Mouse (Mus musculus): ENCODE data around the gene Gm17509. TPM values are rescaled to one million over a fixed set of nuclear protein-coding genes. Genes with fewer than 3 reads are reported as not detected.

Gene Gm17509
- polyA plus RNA-seq, 1 experiment from 2014 or later = not detected

DNA sequence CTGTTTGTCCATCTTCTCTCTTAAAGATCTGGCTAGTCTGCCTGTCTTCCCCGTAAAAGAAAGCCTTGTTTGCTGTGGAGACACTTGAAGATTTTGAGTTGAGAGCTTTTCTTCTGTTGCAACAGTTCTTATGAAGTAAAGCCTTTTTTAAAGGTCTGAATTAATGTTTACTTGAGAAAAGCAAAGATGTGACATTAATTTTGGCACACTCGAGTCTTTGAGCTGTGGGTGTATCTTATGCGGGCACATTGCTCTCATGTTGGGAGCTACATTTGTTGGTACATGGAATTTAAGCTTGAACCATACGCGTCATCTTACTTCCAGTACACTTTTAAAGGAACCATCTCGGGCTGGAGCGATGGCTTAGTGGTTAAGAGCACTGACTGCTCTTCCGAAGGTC is 12.9 kb upstream of the Gm17509 start:
- H3K9ac ChIP-seq (ENCODE audit: low read length) = no peak overlapping the region
- no peak overlapping the region for H3K4me2 ChIP-seq (ENCODE audit: low read depth, low read length)
- 0 out of 2 replicates have a peak overlapping the region, but pooled peaks have one; percentile 36 for H3K27ac ChIP-seq (ENCODE audit: low read length)
- H3K27me3 ChIP-seq (ENCODE audit: control insufficient read depth, insufficient read depth, low read depth, low read length) = no peaks in the 10 kb centered on the region
- no peaks in the 10 kb centered on the region; the same call in 1 of the 2 replicates for H3K4me1 ChIP-seq (replicated peaks; ENCODE audit: control insufficient read depth, insufficient read depth, low read length)
- H3K9me3 ChIP-seq (ENCODE audit: control insufficient read depth, low read length) = no peaks in the 10 kb centered on the region
- ATAC-seq (ENCODE audit: low read depth) = peak; percentile 51
- no peaks in the 10 kb centered on the region for H3K36me3 ChIP-seq (ENCODE audit: control insufficient read depth, insufficient read depth, low read length)
- no peak overlapping the region for H3K4me3 ChIP-seq (ENCODE audit: low read length)
- 67% methylated on average over 8 of the region's 8 CpGs for WGBS

DNA sequence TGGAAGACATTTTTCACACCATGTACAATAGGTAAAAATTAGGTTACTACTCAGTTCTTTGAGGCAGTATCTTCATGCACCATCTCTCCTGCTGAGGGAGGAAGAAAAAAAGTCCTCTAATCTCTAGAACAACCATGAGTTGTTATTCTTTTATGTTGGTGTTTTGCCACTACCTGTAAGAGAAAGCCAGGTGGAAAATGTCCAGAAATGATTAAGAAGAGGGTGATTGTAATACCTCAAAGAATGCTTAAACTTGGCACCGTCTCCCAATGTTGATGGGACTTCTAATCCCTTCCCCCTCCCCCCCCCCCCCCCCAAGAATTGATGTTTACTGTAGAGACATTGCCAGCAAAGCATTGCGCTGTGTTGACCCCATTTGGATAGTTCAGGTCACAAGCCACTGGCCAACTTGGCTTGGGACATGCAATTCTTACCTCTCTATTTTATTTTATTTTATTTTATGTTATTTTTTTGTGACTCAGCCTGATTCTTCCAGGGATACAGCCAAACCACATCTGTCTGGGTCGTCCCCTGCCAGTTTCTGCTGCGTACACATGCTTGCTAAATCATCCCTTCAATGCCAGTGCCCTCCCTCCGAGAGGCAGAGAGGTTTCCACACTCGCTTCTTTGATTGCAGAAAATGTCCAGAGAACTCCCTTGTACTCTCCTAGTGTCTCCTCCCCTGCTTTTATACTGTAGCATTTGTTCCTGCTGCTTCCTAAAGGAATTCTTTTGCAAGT is 9.7 kb upstream of the Gm17509 start:
- no peak overlapping the region for H3K4me3 ChIP-seq (ENCODE audit: low read length)
- H3K4me1 ChIP-seq (replicated peaks; ENCODE audit: control insufficient read depth, insufficient read depth, low read length) = no peaks in the 10 kb centered on the region
- H3K4me2 ChIP-seq (ENCODE audit: low read depth, low read length) = no peak overlapping the region
- no peaks in the 10 kb centered on the region for H3K27me3 ChIP-seq (ENCODE audit: control insufficient read depth, insufficient read depth, low read depth, low read length)
- no peak for ATAC-seq (ENCODE audit: low read depth)
- no peak overlapping the region for H3K9ac ChIP-seq (ENCODE audit: low read length)
- 66% methylated on average over 6 of the region's 6 CpGs for whole genome bisulfite sequencing
- H3K27ac ChIP-seq (ENCODE audit: low read length) = no peak overlapping the region
- no peaks in the 10 kb centered on the region for H3K36me3 ChIP-seq (ENCODE audit: control insufficient read depth, insufficient read depth, low read length)
- H3K9me3 ChIP-seq (ENCODE audit: control insufficient read depth, low read length) = no peaks in the 10 kb centered on the region

- Histone ChIP-seq H3K36me3 (ENCODE audit: control insufficient read depth, insufficient read depth, low read length) (no peaks in the 10 kb centered on the region), H3K27me3 (ENCODE audit: control insufficient read depth, insufficient read depth, low read depth, low read length) (peaks cover 14% of the 10 kb centered on the region), H3K9me3 (ENCODE audit: control insufficient read depth, low read length) (no peaks in the 10 kb centered on the region), H3K4me1 (replicated peaks; ENCODE audit: control insufficient read depth, insufficient read depth, low read length) (peaks cover 4% of the 10 kb centered on the region; the same call in 1 of the 2 replicates), H3K4me2 (ENCODE audit: low read depth, low read length) (no peak overlapping the region), H3K9ac (ENCODE audit: low read length) (no peak overlapping the region), H3K27ac (ENCODE audit: low read length) (no peak overlapping the region), H3K4me3 (ENCODE audit: low read length) (no peak overlapping the region)
- 61% methylated on average over 6 of the region's 6 CpGs for WGBS
- no peak for ATAC-seq (ENCODE audit: low read depth)
These were observed 4.7 kb upstream of the Gm17509 start for GRCm38 (mm10) chr13:117225561-117225960.

GRCm38 (mm10) chr13:117224901-117225300 is 4.0 kb upstream of the Gm17509 start:
- Histone ChIP-seq H3K36me3 (ENCODE audit: control insufficient read depth, insufficient read depth, low read length) (no peaks in the 10 kb centered on the region), H3K4me3 (ENCODE audit: low read length) (no peak overlapping the region), H3K27me3 (ENCODE audit: control insufficient read depth, insufficient read depth, low read depth, low read length) (peaks cover 20% of the 10 kb centered on the region), H3K4me2 (ENCODE audit: low read depth, low read length) (no peak overlapping the region), H3K9me3 (ENCODE audit: control insufficient read depth, low read length) (no peaks in the 10 kb centered on the region), H3K27ac (ENCODE audit: low read length) (no peak overlapping the region), H3K9ac (ENCODE audit: low read length) (no peak overlapping the region), H3K4me1 (replicated peaks; ENCODE audit: control insufficient read depth, insufficient read depth, low read length) (peaks cover 7% of the 10 kb centered on the region; the same call in 1 of the 2 replicates)
- WGBS = 47% methylated on average over 2 of the region's 2 CpGs
- ATAC-seq (ENCODE audit: low read depth) = no peak

GRCm38 (mm10) chr13:117223125-117223524 is 2.2 kb upstream of the Gm17509 start:
- WGBS = 43% methylated on average over 5 of the region's 5 CpGs
- no peak overlapping the region for H3K4me3 ChIP-seq (ENCODE audit: low read length)
- peaks cover 20% of the 10 kb centered on the region for H3K27me3 ChIP-seq (ENCODE audit: control insufficient read depth, insufficient read depth, low read depth, low read length)
- peaks cover 7% of the 10 kb centered on the region; the same call in 1 of the 2 replicates for H3K4me1 ChIP-seq (replicated peaks; ENCODE audit: control insufficient read depth, insufficient read depth, low read length)
- H3K27ac ChIP-seq (ENCODE audit: low read length) = no peak overlapping the region
- no peaks in the 10 kb centered on the region for H3K36me3 ChIP-seq (ENCODE audit: control insufficient read depth, insufficient read depth, low read length)
- H3K9me3 ChIP-seq (ENCODE audit: control insufficient read depth, low read length) = no peaks in the 10 kb centered on the region
- H3K9ac ChIP-seq (ENCODE audit: low read length) = no peak overlapping the region
- ATAC-seq (ENCODE audit: low read depth) = no peak
- no peak overlapping the region for H3K4me2 ChIP-seq (ENCODE audit: low read depth, low read length)

- Histone ChIP-seq H3K36me3 (ENCODE audit: control insufficient read depth, insufficient read depth, low read length) (no peaks in the 10 kb centered on the region), H3K4me2 (ENCODE audit: low read depth, low read length) (peak overlapping the region; percentile 99), H3K27me3 (ENCODE audit: control insufficient read depth, insufficient read depth, low read depth, low read length) (peaks cover 20% of the 10 kb centered on the region), H3K9me3 (ENCODE audit: control insufficient read depth, low read length) (no peaks in the 10 kb centered on the region), H3K9ac (ENCODE audit: low read length) (peak overlapping the region; percentile 66), H3K4me1 (replicated peaks; ENCODE audit: control insufficient read depth, insufficient read depth, low read length) (peaks cover 11% of the 10 kb centered on the region), H3K27ac (ENCODE audit: low read length) (no peak overlapping the region), H3K4me3 (ENCODE audit: low read length) (peak overlapping the region; percentile 68)
- WGBS = 10% methylated on average over 16 of the region's 16 CpGs
- no peak; the same call in 1 of the 2 replicates for ATAC-seq (ENCODE audit: low read depth)
These were observed 889 bp downstream of the Gm17509 start for GRCm38 (mm10) chr13:117219871-117220500.

- Histone ChIP-seq H3K4me3 (ENCODE audit: low read length) (no peak overlapping the region), H3K4me2 (ENCODE audit: low read depth, low read length) (no peak overlapping the region), H3K27ac (ENCODE audit: low read length) (no peak overlapping the region), H3K9me3 (ENCODE audit: control insufficient read depth, low read length) (no peaks in the 10 kb centered on the region), H3K4me1 (replicated peaks; ENCODE audit: control insufficient read depth, insufficient read depth, low read length) (peaks cover 11% of the 10 kb centered on the region), H3K36me3 (ENCODE audit: control insufficient read depth, insufficient read depth, low read length) (no peaks in the 10 kb centered on the region), H3K27me3 (ENCODE audit: control insufficient read depth, insufficient read depth, low read depth, low read length) (peaks cover 20% of the 10 kb centered on the region), H3K9ac (ENCODE audit: low read length) (no peak overlapping the region)
- 66% methylated on average over 2 of the region's 2 CpGs for WGBS
- no peak for ATAC-seq (ENCODE audit: low read depth)
These were observed 2.8 kb downstream of the Gm17509 start for GRCm38 (mm10) chr13:117218092-117218491.

DNA sequence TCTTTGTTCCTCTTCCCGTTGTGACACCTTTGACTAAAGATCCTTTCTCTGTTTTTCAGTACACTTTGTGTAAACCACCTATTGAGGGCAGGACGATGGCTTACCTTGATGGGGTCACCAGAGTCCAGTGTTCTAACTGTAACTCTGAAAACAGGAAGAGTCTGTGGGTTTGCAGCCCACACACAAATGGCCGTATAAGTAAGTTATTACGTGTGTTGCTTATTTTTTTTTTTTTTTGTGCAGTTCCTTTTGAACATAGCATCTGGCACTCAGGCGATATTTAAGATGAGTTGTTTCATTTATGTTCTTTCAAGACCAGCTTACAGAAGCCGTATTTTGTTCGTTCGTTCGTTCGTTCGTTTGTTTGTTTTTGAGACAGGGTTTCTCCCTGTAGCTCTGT is 3.3 kb downstream of the Gm17509 start:
- Histone ChIP-seq H3K36me3 (ENCODE audit: control insufficient read depth, insufficient read depth, low read length) (no peaks in the 10 kb centered on the region), H3K27me3 (ENCODE audit: control insufficient read depth, insufficient read depth, low read depth, low read length) (peaks cover 20% of the 10 kb centered on the region), H3K27ac (ENCODE audit: low read length) (no peak overlapping the region), H3K9me3 (ENCODE audit: control insufficient read depth, low read length) (no peaks in the 10 kb centered on the region), H3K4me2 (ENCODE audit: low read depth, low read length) (no peak overlapping the region), H3K4me3 (ENCODE audit: low read length) (no peak overlapping the region), H3K9ac (ENCODE audit: low read length) (no peak overlapping the region), H3K4me1 (replicated peaks; ENCODE audit: control insufficient read depth, insufficient read depth, low read length) (peaks cover 11% of the 10 kb centered on the region)
- 38% methylated on average over 11 of the region's 11 CpGs for WGBS
- ATAC-seq (ENCODE audit: low read depth) = no peak

DNA sequence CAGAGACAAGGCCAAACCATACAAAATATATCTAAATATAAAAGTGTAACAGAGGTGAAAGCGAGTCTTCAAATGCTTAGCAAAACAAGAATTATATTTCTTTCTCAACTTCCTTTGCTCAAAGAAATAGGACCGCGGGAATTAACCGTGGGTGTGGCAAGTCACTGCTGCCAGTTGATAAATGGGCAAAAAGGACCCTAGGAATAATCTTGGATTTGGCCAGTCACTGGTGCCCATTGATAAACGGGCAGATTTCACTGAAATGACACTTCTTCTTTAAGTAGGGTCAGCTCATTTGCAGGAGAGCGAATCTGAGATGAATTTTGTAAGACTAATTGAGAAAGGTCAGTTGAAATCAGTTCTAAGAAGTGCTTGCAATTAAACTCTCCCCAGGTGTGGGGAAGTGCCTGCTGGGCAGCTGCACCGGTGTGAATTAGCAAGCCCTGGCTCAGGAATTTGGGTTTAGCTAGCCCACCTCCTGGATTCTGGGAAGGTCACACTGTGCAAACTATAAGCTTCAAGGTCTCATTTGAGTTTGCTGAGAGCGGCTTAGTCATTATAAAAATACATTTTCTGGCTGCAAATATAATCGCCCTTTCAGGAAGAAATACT is 4.0 kb downstream of the Gm17509 start:
- Histone ChIP-seq H3K27me3 (ENCODE audit: control insufficient read depth, insufficient read depth, low read depth, low read length) (peaks cover 17% of the 10 kb centered on the region), H3K36me3 (ENCODE audit: control insufficient read depth, insufficient read depth, low read length) (no peaks in the 10 kb centered on the region), H3K4me3 (ENCODE audit: low read length) (no peak overlapping the region), H3K27ac (ENCODE audit: low read length) (no peak overlapping the region), H3K4me1 (replicated peaks; ENCODE audit: control insufficient read depth, insufficient read depth, low read length) (peaks cover 11% of the 10 kb centered on the region), H3K9me3 (ENCODE audit: control insufficient read depth, low read length) (no peaks in the 10 kb centered on the region), H3K4me2 (ENCODE audit: low read depth, low read length) (no peak overlapping the region), H3K9ac (ENCODE audit: low read length) (no peak overlapping the region)
- ATAC-seq (ENCODE audit: low read depth) = no peak
- 25% methylated on average over 9 of the region's 9 CpGs for WGBS

Measured in lung, embryonic 16.5 days (tissue).